Mouse (Mus musculus) megakaryocyte, embryonic 14.5 days (primary cell): ENCODE measurements around the gene Klhl3.

Experiments
- FLI1 ChIP-seq: IDR thresholded peaks from 2 replicates; pipeline ENCODE4 v1.6.1; 2012; ENCODE audit warnings: low read length, inconsistent platforms, mixed read lengths
- GATA1 ChIP-seq: IDR thresholded peaks from 3 replicates; pipeline ENCODE4 v1.6.1; 2012; ENCODE audit warnings: mixed read lengths, low read length, inconsistent platforms, borderline replicate concordance

DNA sequence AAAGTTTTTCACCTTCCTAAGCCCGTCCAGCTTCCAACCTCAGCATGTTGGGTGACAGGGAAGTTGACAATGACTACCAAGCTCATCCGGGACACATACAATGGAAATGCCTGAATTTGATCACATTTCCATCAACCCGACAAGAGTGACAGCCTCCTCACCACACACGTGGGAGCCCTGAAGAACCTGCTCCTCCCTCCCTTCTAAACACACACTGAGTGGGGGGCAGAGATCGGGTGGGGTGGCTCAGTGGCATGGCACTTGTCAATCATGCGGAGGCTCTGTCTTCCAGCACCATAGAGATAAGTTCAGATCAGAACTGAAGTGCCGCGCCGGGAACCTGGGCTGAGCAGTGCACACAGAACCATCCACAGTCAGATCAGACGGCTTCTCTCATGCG, 37.0 kb upstream of the Klhl3 start:
- TF ChIP-seq GATA1: no peak
- no peak for TF ChIP-seq FLI1
